Mouse (Mus musculus) neural tube, postnatal 0 days (tissue): ENCODE data around the gene Arhgap45. TPM values are rescaled to one million over a fixed set of nuclear protein-coding genes. Genes with fewer than 3 reads are reported as not detected.

Source experiments
- polyA plus RNA-seq: library from polyadenylated mRNA; unstranded; fragments of >200 nt; fragmentation: Nextera tagmentation; extraction: Ambion mirVana; gene quantifications from 2 replicates; pipeline ENCODE4 v1.2.1, GENCODE M21; 2015

Arhgap45 gene
- polyA plus RNA-seq, result 1.9 TPM in 2 replicates

GRCm38 (mm10) chr10:80016511-80016910 lies at the start of gene Arhgap45:
Gene Arhgap45, plus strand, starts transcription at chr10:80016653.

GRCm38 (mm10) chr10:79970415-79971182 lies 45.9 kb upstream of the Arhgap45 start, which contains the start of gene Grin3b:
Gene Grin3b, plus strand, starts transcription at chr10:79970715.

GRCm38 (mm10) chr10:79984195-79984816 lies 32.1 kb upstream of the Arhgap45 start, which contains the start of gene Tmem259:
Gene Tmem259, minus strand, starts transcription at chr10:79984330.

GRCm38 (mm10) chr10:79988506-79989271 lies 27.8 kb upstream of the Arhgap45 start, which contains the start of gene Cnn2:
Gene Cnn2, plus strand, starts transcription at chr10:79988584.

GRCm38 (mm10) chr10:79996272-79997033 lies 20.0 kb upstream of the Arhgap45 start, which contains the start of gene Abca7:
Gene Abca7, plus strand, starts transcription at chr10:79996494.

GRCm38 (mm10) chr10:80039559-80039979 lies 23.1 kb downstream of the Arhgap45 start, which contains the start of gene Polr2e:
Gene Polr2e, minus strand, starts transcription at chr10:80039795.

GRCm38 (mm10) chr10:80047041-80047565 lies 30.6 kb downstream of the Arhgap45 start, which contains the start of gene Gpx4:
Gene Gpx4, plus strand, starts transcription at chr10:80047166.

Other genes starting within 250 kb of the Arhgap45 start
- gene Rnf126, start 249.7 kb upstream of the Arhgap45 start, polyA plus RNA-seq, result 115 and 119 TPM in 2 replicates
- gene Fstl3, start 239.4 kb upstream of the Arhgap45 start, polyA plus RNA-seq, result 3.2 and 4.4 TPM in 2 replicates
- gene Prss57, start 225.7 kb upstream of the Arhgap45 start, polyA plus RNA-seq, result 0.12 TPM in 1 of 2 replicates, not detected in the other
- 202 and 243 TPM in 2 replicates for gene Palm, start 223.1 kb upstream of the Arhgap45 start, polyA plus RNA-seq
- gene Misp, start 195.7 kb upstream of the Arhgap45 start, polyA plus RNA-seq, result 0.36 and 0.45 TPM in 2 replicates
- 41.0 and 46.2 TPM in 2 replicates for gene Ptbp1, start 162.2 kb upstream of the Arhgap45 start, polyA plus RNA-seq
- gene Prtn3, start 142.2 kb upstream of the Arhgap45 start, polyA plus RNA-seq, result 10.9 and 11.4 TPM in 2 replicates
- 253 and 298 TPM in 2 replicates for gene Plppr3, start 142.0 kb upstream of the Arhgap45 start, polyA plus RNA-seq
- not detected in 2 replicates for gene Elane, start 130.4 kb upstream of the Arhgap45 start, polyA plus RNA-seq
- gene Cfd, start 125.8 kb upstream of the Arhgap45 start, polyA plus RNA-seq, result 0.37 TPM in 1 of 2 replicates, not detected in the other
- 38.0 and 41.7 TPM in 2 replicates for gene Med16, start 107.7 kb upstream of the Arhgap45 start, polyA plus RNA-seq
- 32.0 TPM in 1 of 2 replicates, not detected in the other for gene Gm26602, start 105.8 kb upstream of the Arhgap45 start, polyA plus RNA-seq
- gene Kiss1r, start 99.7 kb upstream of the Arhgap45 start, polyA plus RNA-seq, result 3.6 and 3.7 TPM in 2 replicates
- gene R3hdm4, start 95.4 kb upstream of the Arhgap45 start, polyA plus RNA-seq, result 268 and 306 TPM in 2 replicates
- gene Arid3a, start 89.6 kb upstream of the Arhgap45 start, polyA plus RNA-seq, result 1.7 and 3.0 TPM in 2 replicates
- gene Wdr18, start 56.5 kb upstream of the Arhgap45 start, polyA plus RNA-seq, result 108 and 110 TPM in 2 replicates
- gene Grin3b, start 45.9 kb upstream of the Arhgap45 start, polyA plus RNA-seq, result 0.24 and 0.35 TPM in 2 replicates
- gene Tmem259, start 32.3 kb upstream of the Arhgap45 start, polyA plus RNA-seq, result 33.5 and 35.6 TPM in 2 replicates
- gene Cnn2, start 28.1 kb upstream of the Arhgap45 start, polyA plus RNA-seq, result 19.9 and 20.5 TPM in 2 replicates
- gene Abca7, start 20.2 kb upstream of the Arhgap45 start, polyA plus RNA-seq, result 2.6 TPM in 2 replicates
- 138 and 143 TPM in 2 replicates for gene Polr2e, start 23.1 kb downstream of the Arhgap45 start, polyA plus RNA-seq
- 738 and 765 TPM in 2 replicates for gene Gpx4, start 30.5 kb downstream of the Arhgap45 start, polyA plus RNA-seq
- gene Sbno2, start 88.9 kb downstream of the Arhgap45 start, polyA plus RNA-seq, result 8.5 and 9.0 TPM in 2 replicates
- gene Stk11, start 99.2 kb downstream of the Arhgap45 start, polyA plus RNA-seq, result 14.6 and 18.3 TPM in 2 replicates
- 803 and 819 TPM in 2 replicates for gene Atp5d, start 122.0 kb downstream of the Arhgap45 start, polyA plus RNA-seq
- 110 and 138 TPM in 2 replicates for gene Cbarp, start 124.2 kb downstream of the Arhgap45 start, polyA plus RNA-seq
- 16.4 and 21.8 TPM in 2 replicates for gene Midn, start 131.6 kb downstream of the Arhgap45 start, polyA plus RNA-seq
- gene Cirbp, start 149.3 kb downstream of the Arhgap45 start, polyA plus RNA-seq, result 566 and 579 TPM in 2 replicates
- 6.4 and 8.1 TPM in 2 replicates for gene 1600002K03Rik, start 156.3 kb downstream of the Arhgap45 start, polyA plus RNA-seq
- 28.7 and 30.4 TPM in 2 replicates for gene Efna2, start 162.8 kb downstream of the Arhgap45 start, polyA plus RNA-seq
- 37.7 and 42.6 TPM in 2 replicates for gene Mum1, start 209.8 kb downstream of the Arhgap45 start, polyA plus RNA-seq
- gene Ndufs7, start 232.5 kb downstream of the Arhgap45 start, polyA plus RNA-seq, result 488 and 508 TPM in 2 replicates
- gene Gamt, start 244.4 kb downstream of the Arhgap45 start, polyA plus RNA-seq, result 28.8 and 33.0 TPM in 2 replicates
- gene Dazap1, start 244.8 kb downstream of the Arhgap45 start, polyA plus RNA-seq, result 32.5 and 35.2 TPM in 2 replicates